Mouse (Mus musculus): ENCODE results near the gene Lrrn4. TPM values are rescaled to one million over a fixed set of nuclear protein-coding genes. Genes with fewer than 3 reads are reported as not detected.

Gene Lrrn4
- 1.3 TPM in 2 replicates for total RNA-seq (2014; rRNA removed)
- 0.70 and 0.85 TPM in 2 replicates for polyA plus RNA-seq (2015; fragmentation: Nextera tagmentation; extraction: Ambion mirVana)

DNA sequence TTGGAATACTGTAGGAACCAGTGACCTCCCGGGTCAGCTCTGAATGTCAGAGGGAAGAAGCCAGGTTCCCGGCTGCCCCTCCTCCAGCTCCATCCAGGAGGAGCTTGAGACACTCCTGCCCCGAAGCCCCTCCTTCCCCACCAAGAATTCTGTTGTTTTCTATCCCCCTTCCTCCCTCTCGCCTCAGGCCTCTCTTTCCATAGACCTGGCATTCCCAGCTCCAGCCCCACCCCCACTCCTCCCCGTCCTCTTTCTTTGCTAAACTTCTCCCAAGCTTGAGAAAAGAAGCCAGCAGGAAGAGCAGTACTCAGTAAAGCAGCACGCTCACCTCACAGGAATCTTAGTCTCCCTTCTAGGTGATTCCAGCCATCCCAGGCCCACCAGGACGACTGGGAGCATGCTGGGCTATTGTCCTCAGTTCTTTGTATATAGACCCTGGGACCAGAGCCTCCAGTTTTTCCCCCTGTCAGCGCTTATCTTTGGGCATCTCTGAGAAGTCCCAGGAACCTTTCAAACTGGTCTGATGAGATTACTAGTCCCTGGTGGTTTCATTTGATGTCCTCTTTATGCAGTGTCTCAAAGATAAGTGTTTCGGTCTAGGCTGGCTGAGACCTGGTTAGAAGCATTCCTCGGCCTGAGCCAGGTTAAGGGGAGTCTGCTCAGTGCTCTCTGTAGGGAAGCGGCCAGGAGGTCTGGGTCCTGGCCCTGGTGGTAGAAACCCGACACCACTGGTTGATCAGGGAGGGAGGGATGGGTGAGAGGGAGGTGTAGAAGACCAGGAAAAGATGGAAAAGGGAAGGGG, at the start of gene Lrrn4:
TSS of gene Lrrn4 (minus strand) at position 48 of the 802 bp plus-strand sequence.
- H3K4me3 ChIP-seq (ENCODE audit: low read depth, low read length) = peak within 1 kb of the TSS; percentile 56
- ATAC-seq (ENCODE audit: low FRiP score) = no peak
- H3K4me2 ChIP-seq (ENCODE audit: low read depth, low read length, poor library complexity, severe bottlenecking) = peak within 1 kb of the TSS; percentile 65
- H3K9ac ChIP-seq (replicated peaks; ENCODE audit: low read length, poor library complexity, severe bottlenecking) = peak within 1 kb of the TSS; percentile 55; the same call in 1 of the 2 replicates
- no peak within 1 kb of the TSS for H3K27ac ChIP-seq (ENCODE audit: low read depth, low read length)
- H3K36me3 ChIP-seq (ENCODE audit: insufficient read depth, low read length) = no peaks in the 10 kb centered on the region
- no peak for DNase-seq (ENCODE audit: low spot score)
- H3K27me3 ChIP-seq (ENCODE audit: insufficient read depth, low read length) = peaks cover 31% of the 10 kb centered on the region
- no peak for TF ChIP-seq CTCF (IDR thresholded peaks at IDR 0.05)
- 10% methylated on average over 12 of the region's 12 CpGs for WGBS
- H3K9me3 ChIP-seq (ENCODE audit: low read length) = no peaks in the 10 kb centered on the region
- H3K4me1 ChIP-seq (ENCODE audit: insufficient read depth, low read length) = 0 out of 2 replicates have a peak, but pooled peaks cover 3% of the 10 kb centered on the region

DNA sequence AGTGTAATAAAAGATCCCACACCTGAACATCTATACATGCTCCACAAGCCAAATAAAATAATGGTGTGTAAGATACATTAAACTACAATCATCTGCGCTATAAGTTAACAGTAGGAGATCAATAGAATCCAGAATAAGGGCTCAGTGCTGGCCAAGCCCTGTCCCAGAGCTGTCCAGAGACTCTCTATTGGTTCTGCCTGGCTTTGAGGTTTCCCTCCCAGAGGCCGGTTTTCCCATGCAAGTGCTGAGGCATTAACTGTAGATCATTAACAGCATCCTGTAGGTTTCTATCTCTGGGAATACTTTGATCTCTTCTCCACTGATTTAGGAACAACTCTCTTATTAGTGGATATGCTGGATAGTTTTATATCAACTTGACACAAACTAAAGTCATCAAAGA, 48.3 kb upstream of the Lrrn4 start:
- H3K9me3 ChIP-seq (ENCODE audit: low read length) = no peaks in the 10 kb centered on the region
- H3K27ac ChIP-seq (ENCODE audit: low read depth, low read length) = no peak overlapping the region
- H3K4me3 ChIP-seq (ENCODE audit: low read depth, low read length) = no peak overlapping the region
- no peak overlapping the region for H3K4me2 ChIP-seq (ENCODE audit: low read depth, low read length, poor library complexity, severe bottlenecking)
- H3K4me1 ChIP-seq (ENCODE audit: insufficient read depth, low read length) = no peaks in the 10 kb centered on the region
- H3K27me3 ChIP-seq (ENCODE audit: insufficient read depth, low read length) = no peaks in the 10 kb centered on the region
- no peak for ATAC-seq (ENCODE audit: low FRiP score)
- no peak for DNase-seq (ENCODE audit: low spot score)
- no peaks in the 10 kb centered on the region for H3K36me3 ChIP-seq (ENCODE audit: insufficient read depth, low read length)
- WGBS = 86% methylated on average over 2 of the region's 2 CpGs
- TF ChIP-seq CTCF (IDR thresholded peaks at IDR 0.05) = no peak
- H3K9ac ChIP-seq (replicated peaks; ENCODE audit: low read length, poor library complexity, severe bottlenecking) = no peak overlapping the region

DNA sequence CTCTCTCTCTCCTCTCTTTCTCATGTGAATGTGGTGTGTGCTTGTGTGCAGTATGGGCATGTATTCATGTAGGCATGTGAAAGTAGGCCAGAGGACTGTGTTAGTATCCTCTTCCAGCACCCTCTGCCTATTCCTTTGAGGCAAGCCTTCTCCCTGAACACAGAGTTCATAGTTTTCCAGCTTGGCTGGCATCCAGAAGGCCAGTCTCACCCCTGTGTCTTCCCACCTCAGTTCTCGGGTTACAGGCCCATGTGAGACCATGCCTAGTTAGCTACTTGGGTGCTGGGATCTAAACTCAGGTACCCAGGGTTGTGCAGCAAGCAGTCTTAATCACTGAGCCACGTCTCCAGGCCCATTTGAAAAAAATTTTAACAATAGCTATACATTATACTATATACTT, 47.2 kb upstream of the Lrrn4 start:
- 58% methylated on average over 2 of the region's 2 CpGs for WGBS
- H3K27ac ChIP-seq (ENCODE audit: low read depth, low read length) = no peak overlapping the region
- H3K27me3 ChIP-seq (ENCODE audit: insufficient read depth, low read length) = no peaks in the 10 kb centered on the region
- no peaks in the 10 kb centered on the region for H3K9me3 ChIP-seq (ENCODE audit: low read length)
- H3K4me2 ChIP-seq (ENCODE audit: low read depth, low read length, poor library complexity, severe bottlenecking) = no peak overlapping the region
- TF ChIP-seq CTCF (IDR thresholded peaks at IDR 0.05) = no peak
- DNase-seq (ENCODE audit: low spot score) (no peak), ATAC-seq (ENCODE audit: low FRiP score) (no peak)
- H3K4me1 ChIP-seq (ENCODE audit: insufficient read depth, low read length) = no peaks in the 10 kb centered on the region
- H3K36me3 ChIP-seq (ENCODE audit: insufficient read depth, low read length) = no peaks in the 10 kb centered on the region
- H3K9ac ChIP-seq (replicated peaks; ENCODE audit: low read length, poor library complexity, severe bottlenecking) = no peak overlapping the region
- no peak overlapping the region for H3K4me3 ChIP-seq (ENCODE audit: low read depth, low read length)

DNA sequence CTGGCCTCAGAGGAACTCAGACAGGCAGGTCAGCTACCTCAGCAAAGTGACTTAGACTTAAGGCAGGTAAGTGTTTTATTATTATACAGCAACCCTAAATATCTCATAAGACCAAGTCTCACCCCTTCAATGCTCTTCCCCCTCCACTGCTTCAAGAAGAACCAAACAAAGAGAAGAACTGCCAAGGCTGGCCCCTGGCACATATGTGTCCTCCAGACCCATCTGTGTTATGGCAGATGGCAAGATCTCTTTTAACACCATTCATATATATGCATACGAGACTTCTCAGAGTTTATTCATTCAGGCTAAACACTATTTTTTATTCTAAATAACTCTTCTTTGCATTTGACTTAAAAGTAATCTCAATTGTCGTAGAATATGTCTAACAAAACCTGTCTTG, 46.6 kb upstream of the Lrrn4 start:
- H3K4me1 ChIP-seq (ENCODE audit: insufficient read depth, low read length) = no peaks in the 10 kb centered on the region
- H3K4me3 ChIP-seq (ENCODE audit: low read depth, low read length) = no peak overlapping the region
- no peak overlapping the region for H3K27ac ChIP-seq (ENCODE audit: low read depth, low read length)
- 77% methylated on average over 2 of the region's 2 CpGs for WGBS
- DNase-seq (ENCODE audit: low spot score) (peak; percentile 47), ATAC-seq (ENCODE audit: low FRiP score) (no peak)
- H3K4me2 ChIP-seq (ENCODE audit: low read depth, low read length, poor library complexity, severe bottlenecking) = no peak overlapping the region
- H3K36me3 ChIP-seq (ENCODE audit: insufficient read depth, low read length) = no peaks in the 10 kb centered on the region
- no peaks in the 10 kb centered on the region for H3K27me3 ChIP-seq (ENCODE audit: insufficient read depth, low read length)
- no peak for TF ChIP-seq CTCF (IDR thresholded peaks at IDR 0.05)
- no peaks in the 10 kb centered on the region for H3K9me3 ChIP-seq (ENCODE audit: low read length)
- H3K9ac ChIP-seq (replicated peaks; ENCODE audit: low read length, poor library complexity, severe bottlenecking) = no peak overlapping the region

DNA sequence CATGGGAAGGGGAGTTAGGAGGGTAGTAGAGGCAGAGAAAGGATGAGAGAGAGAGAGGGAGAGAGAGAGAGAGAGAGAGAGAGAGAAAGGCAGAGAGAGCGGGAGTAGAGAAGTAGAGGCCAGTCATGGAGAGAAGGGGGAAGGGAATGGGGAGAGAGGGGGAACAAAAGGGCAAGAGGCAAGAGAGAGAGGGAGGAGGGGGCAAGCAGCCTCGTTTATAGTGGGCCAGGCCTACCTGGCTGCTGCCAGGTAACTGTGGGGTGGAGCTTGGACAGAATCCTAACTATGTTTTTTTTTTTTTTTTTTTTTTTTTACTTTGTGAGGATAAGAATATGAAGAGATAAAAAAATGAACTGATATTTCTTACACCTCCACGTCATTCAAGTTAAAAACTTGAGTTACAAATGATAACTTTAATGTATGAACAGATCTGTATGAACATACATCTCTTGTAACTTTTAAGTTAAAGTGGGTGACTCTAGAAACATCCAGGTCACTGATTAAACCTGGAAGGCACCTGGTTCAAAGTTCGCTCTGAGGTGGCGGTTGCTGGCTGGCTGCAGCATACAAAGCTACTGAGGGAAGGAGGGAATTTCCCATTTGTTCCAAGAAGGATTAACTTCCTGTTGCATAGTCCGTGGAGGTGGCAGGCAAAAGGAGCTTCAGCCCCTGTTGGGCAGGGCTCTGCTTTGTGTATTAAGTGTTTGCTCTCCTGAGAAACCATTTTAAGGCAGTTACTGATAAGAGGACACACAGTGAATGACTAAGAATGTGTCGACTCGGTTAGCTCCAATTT, 42.8 kb upstream of the Lrrn4 start:
- H3K9me3 ChIP-seq (ENCODE audit: low read length) = no peaks in the 10 kb centered on the region
- H3K4me1 ChIP-seq (ENCODE audit: insufficient read depth, low read length) = no peaks in the 10 kb centered on the region
- ATAC-seq (ENCODE audit: low FRiP score) = no peak
- no peaks in the 10 kb centered on the region for H3K27me3 ChIP-seq (ENCODE audit: insufficient read depth, low read length)
- no peak for DNase-seq (ENCODE audit: low spot score)
- H3K4me3 ChIP-seq (ENCODE audit: low read depth, low read length) = no peak overlapping the region
- H3K9ac ChIP-seq (replicated peaks; ENCODE audit: low read length, poor library complexity, severe bottlenecking) = no peak overlapping the region
- no peak overlapping the region for H3K27ac ChIP-seq (ENCODE audit: low read depth, low read length)
- H3K4me2 ChIP-seq (ENCODE audit: low read depth, low read length, poor library complexity, severe bottlenecking) = no peak overlapping the region
- no peak for TF ChIP-seq CTCF (IDR thresholded peaks at IDR 0.05)
- no peaks in the 10 kb centered on the region for H3K36me3 ChIP-seq (ENCODE audit: insufficient read depth, low read length)
- 47% methylated on average over 8 of the region's 8 CpGs for WGBS
